Comparison of ENCODE assay signal across 8 mouse cellular contexts in genomic region chr9:54733921-54734638, GRCm38 (mm10). TPM values are rescaled to one million over a fixed set of nuclear protein-coding genes. Genes with fewer than 3 reads are reported as not detected.
DNase-seq lines count a peak whose midpoint lies in the region; ATAC-seq and TF ChIP-seq lines count a peak whose summit lies in the region.

Wdr61 (minus strand) TSS chr9:54734519.

- DNase-seq in WW6 (ENCODE audit: low read depth, low spot score): peak; percentile 90
- peak; percentile 95 to 98 for DNase-seq in cerebellum, postnatal 4 days (ENCODE audit: low spot score in 2 of 2)
- DNase-seq in gastrocnemius, adult 2 months: peak; percentile 99
- peak; percentile 97 for DNase-seq in hindbrain, postnatal 0 days (ENCODE audit: low spot score)
- peak; percentile 97 to 99 for DNase-seq in left cerebral cortex, adult 2 months (ENCODE audit: extremely low spot score in 1 of 2, low spot score in 2 of 2)
- DNase-seq in right cerebral cortex, adult 2 months (ENCODE audit: low spot score in 2 of 2): peak; percentile 98
- DNase-seq in urinary bladder, postnatal 14 days (ENCODE audit: low spot score): peak; percentile 99

- peak within 1 kb of the TSS; percentile 89 for H3K4me2 ChIP-seq in hindbrain, postnatal 0 days (ENCODE audit: low read depth, low read length)

- peak within 1 kb of the TSS; percentile 91 for H3K4me3 ChIP-seq in gastrocnemius, adult 2 months
- H3K4me3 ChIP-seq in hindbrain, postnatal 0 days (ENCODE audit: low read length): peak within 1 kb of the TSS; percentile 68
- H3K4me3 ChIP-seq in left cerebral cortex, adult 2 months: peak within 1 kb of the TSS; percentile 62

- no peaks in the 10 kb centered on the region for H3K9me3 ChIP-seq in hindbrain, postnatal 0 days (ENCODE audit: low read length)

- TF ChIP-seq CTCF in gastrocnemius, adult 2 months (IDR thresholded peaks at IDR 0.05): peak; percentile 63
- peak; percentile 63 for TF ChIP-seq CTCF in hindbrain, postnatal 0 days (IDR thresholded peaks at IDR 0.05; ENCODE audit: low read depth)
- peak; percentile 45 for TF ChIP-seq CTCF in left cerebral cortex, adult 2 months (IDR thresholded peaks at IDR 0.05)

- H3K36me3 ChIP-seq in hindbrain, postnatal 0 days (ENCODE audit: insufficient read depth, low read length): peaks cover 6% of the 10 kb centered on the region; the same call in 1 of the 2 replicates

- peak within 1 kb of the TSS; percentile 94 for H3K27ac ChIP-seq in gastrocnemius, adult 2 months
- peak within 1 kb of the TSS; percentile 13; the same call in 1 of the 2 replicates for H3K27ac ChIP-seq in hindbrain, postnatal 0 days
- peak within 1 kb of the TSS; percentile 68 for H3K27ac ChIP-seq in left cerebral cortex, adult 2 months

- 3% methylated on average over 32 of the region's 32 CpGs for WGBS in hindbrain, postnatal 0 days

- peak within 1 kb of the TSS; percentile 64 for H3K9ac ChIP-seq in hindbrain, postnatal 0 days (replicated peaks; ENCODE audit: low read length)

- ATAC-seq in hindbrain, postnatal 0 days: peak; percentile 97
- peak; percentile 97 for ATAC-seq in megakaryocyte, adult 5-6 weeks (ENCODE audit: poor library complexity, severe bottlenecking)

- intact Hi-C loops in gastrocnemius, adult 2 months (cut with DNase I): loop anchor here (5.0 kb wide), 1 partner anchor 218 kb away; the partner anchor contains the start of genes AY074887 and Psma4
- intact Hi-C loops in left cerebral cortex, adult 2 months (cut with DNase I): loop anchor here (10.0 kb wide), 1 partner anchor 581 kb away; no protein-coding TSS in a partner anchor

- H3K27me3 ChIP-seq in hindbrain, postnatal 0 days (ENCODE audit: insufficient read depth, low read length): no peaks in the 10 kb centered on the region

- H3K4me1 ChIP-seq in hindbrain, postnatal 0 days (ENCODE audit: insufficient read depth, low read length): peaks cover 8% of the 10 kb centered on the region

RNA-seq across cellular contexts. Expression of gene Wdr61, which starts in this region (rescaled TPM):
- 10 to 100 TPM; 17.9 to 20.8 TPM for total RNA-seq in gastrocnemius, adult 2 months (2021)
- 35.6 and 37.9 TPM in 2 replicates for total RNA-seq in hindbrain, postnatal 0 days (2014; rRNA removed)
- polyA plus RNA-seq in hindbrain, postnatal 0 days (2015; fragmentation: Nextera tagmentation; extraction: Ambion mirVana): 88.5 and 96.7 TPM in 2 replicates
- 10 to 100 TPM; 49.7 to 62.1 TPM for total RNA-seq in left cerebral cortex, adult 2 months (2021)
- 58.3 and 68.3 TPM in 2 replicates for total RNA-seq in megakaryocyte, adult 5-6 weeks (2015)
- 38.9 and 43.2 TPM in 2 replicates for total RNA-seq in megakaryocyte, adult 5-6 weeks (2017)

Comparison
In these comparisons a context has a peak if more than half of its experiments do, and no peak if none do; other contexts are left out.
1. Peak in every context shown above with its lines: DNase-seq, ATAC-seq, H3K4me3 ChIP-seq and H3K27ac ChIP-seq.
2. H3K27ac ChIP-seq: peak in every context shown above with its lines; median percentile 94 in gastrocnemius, adult 2 months; 68 in left cerebral cortex, adult 2 months; 13 in hindbrain, postnatal 0 days.